Mouse (Mus musculus): ENCODE measurements around the gene Nol11. TPM values are rescaled to one million over a fixed set of nuclear protein-coding genes. Genes with fewer than 3 reads are reported as not detected.

The Nol11 gene
- polyA plus RNA-seq, 1 experiment: 11.7 TPM

DNA sequence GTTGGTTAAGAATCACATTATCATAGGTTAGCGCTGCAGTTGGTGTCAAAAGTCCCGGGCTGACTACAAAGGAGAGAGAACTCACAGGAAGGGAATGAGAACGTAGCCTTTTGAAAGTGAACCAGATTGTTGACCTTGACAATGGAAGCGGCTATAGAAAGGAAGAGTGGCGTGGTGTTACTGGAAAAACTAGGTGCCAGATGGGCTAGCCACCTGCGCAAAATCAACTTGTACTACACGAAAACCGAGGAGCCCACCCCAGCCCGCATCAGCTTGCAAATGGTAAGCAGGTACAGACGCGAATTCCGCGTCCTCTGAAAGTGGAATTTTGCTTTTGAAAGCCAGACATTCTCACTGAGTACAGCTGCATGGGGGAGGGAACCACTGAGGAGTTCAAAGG is 20.6 kb upstream of the Nol11 start:
- Histone ChIP-seq H3K36me3 (ENCODE audit: control insufficient read depth, insufficient read depth, low read length) (peaks cover 9% of the 10 kb centered on the region; the same call in 1 of the 2 replicates), H3K27me3 (ENCODE audit: control insufficient read depth, insufficient read depth, low read length) (no peaks in the 10 kb centered on the region), H3K4me1 (replicated peaks; ENCODE audit: control insufficient read depth, insufficient read depth, low read length) (no peaks in the 10 kb centered on the region), H3K4me3 (ENCODE audit: control insufficient read depth, insufficient read depth, low read length) (no peak overlapping the region), H3K27ac (ENCODE audit: control insufficient read depth, insufficient read depth, low read length) (no peak overlapping the region)
- 96% methylated on average over 13 of the region's 13 CpGs for WGBS
- TF ChIP-seq POLR2A (IDR thresholded peaks at IDR 0.05; ENCODE audit: control insufficient read depth, extremely low read depth, insufficient read depth, low read length, poor library complexity): no peak
- no peak for TF ChIP-seq CTCF (IDR thresholded peaks at IDR 0.05; ENCODE audit: borderline replicate concordance, control insufficient read depth, extremely low read depth, insufficient read depth, low read length, poor library complexity)
- no peak for DNase-seq

DNA sequence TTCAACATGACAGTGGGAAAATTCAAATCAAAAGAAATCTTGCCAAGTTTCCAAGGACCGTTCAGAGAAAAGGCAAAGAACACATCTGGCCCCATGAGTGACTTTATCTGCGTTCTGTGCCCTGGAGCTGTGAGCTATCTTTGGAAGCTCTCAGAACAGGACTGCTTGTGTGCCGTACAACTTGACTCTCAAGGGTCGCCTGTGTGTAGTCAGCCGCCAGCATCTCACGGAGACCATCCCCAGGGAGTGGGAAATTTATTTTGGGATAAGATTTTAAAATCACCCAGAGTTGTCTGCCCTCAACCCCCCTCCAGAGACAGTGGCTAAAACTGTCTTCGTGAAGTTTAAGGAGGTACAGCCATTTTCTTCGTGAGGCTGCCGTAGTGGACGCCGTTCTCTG is 12.6 kb upstream of the Nol11 start:
- no peaks in the 10 kb centered on the region for H3K36me3 ChIP-seq (ENCODE audit: control insufficient read depth, insufficient read depth, low read length)
- no peak overlapping the region for H3K4me3 ChIP-seq (ENCODE audit: control insufficient read depth, insufficient read depth, low read length)
- 95% methylated on average over 11 of the region's 11 CpGs for WGBS
- no peak overlapping the region for H3K27ac ChIP-seq (ENCODE audit: control insufficient read depth, insufficient read depth, low read length)
- DNase-seq: no peak
- H3K27me3 ChIP-seq (ENCODE audit: control insufficient read depth, insufficient read depth, low read length): no peaks in the 10 kb centered on the region
- TF ChIP-seq CTCF (IDR thresholded peaks at IDR 0.05; ENCODE audit: borderline replicate concordance, control insufficient read depth, extremely low read depth, insufficient read depth, low read length, poor library complexity) (no peak), POLR2A (IDR thresholded peaks at IDR 0.05; ENCODE audit: control insufficient read depth, extremely low read depth, insufficient read depth, low read length, poor library complexity) (no peak)
- no peaks in the 10 kb centered on the region for H3K4me1 ChIP-seq (replicated peaks; ENCODE audit: control insufficient read depth, insufficient read depth, low read length)

DNA sequence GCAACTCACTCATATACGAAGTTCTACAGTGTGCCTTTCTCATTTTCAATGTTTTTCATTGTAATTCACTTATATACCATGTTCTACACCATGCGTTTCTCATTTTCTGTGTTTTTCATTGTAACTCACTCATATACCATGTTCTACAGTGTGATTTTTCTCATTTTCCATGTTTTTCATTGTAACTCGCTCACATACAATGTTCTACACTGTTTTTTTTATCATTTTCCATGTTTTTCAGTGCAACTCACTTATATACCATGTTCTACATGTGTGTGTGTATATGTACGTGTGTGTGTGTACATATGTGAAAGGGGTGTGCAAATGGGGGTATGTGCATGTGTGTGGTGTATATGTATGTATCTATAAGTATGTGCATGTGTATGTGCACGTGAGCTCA is 10.1 kb upstream of the Nol11 start:
- no peak for TF ChIP-seq CTCF (IDR thresholded peaks at IDR 0.05; ENCODE audit: borderline replicate concordance, control insufficient read depth, extremely low read depth, insufficient read depth, low read length, poor library complexity)
- no peak for TF ChIP-seq POLR2A (IDR thresholded peaks at IDR 0.05; ENCODE audit: control insufficient read depth, extremely low read depth, insufficient read depth, low read length, poor library complexity)
- Histone ChIP-seq H3K4me1 (replicated peaks; ENCODE audit: control insufficient read depth, insufficient read depth, low read length) (no peaks in the 10 kb centered on the region), H3K4me3 (ENCODE audit: control insufficient read depth, insufficient read depth, low read length) (no peak overlapping the region), H3K27me3 (ENCODE audit: control insufficient read depth, insufficient read depth, low read length) (no peaks in the 10 kb centered on the region), H3K27ac (ENCODE audit: control insufficient read depth, insufficient read depth, low read length) (no peak overlapping the region), H3K36me3 (ENCODE audit: control insufficient read depth, insufficient read depth, low read length) (no peaks in the 10 kb centered on the region)
- WGBS: 80% methylated on average over 5 of the region's 5 CpGs
- no peak for DNase-seq

DNA sequence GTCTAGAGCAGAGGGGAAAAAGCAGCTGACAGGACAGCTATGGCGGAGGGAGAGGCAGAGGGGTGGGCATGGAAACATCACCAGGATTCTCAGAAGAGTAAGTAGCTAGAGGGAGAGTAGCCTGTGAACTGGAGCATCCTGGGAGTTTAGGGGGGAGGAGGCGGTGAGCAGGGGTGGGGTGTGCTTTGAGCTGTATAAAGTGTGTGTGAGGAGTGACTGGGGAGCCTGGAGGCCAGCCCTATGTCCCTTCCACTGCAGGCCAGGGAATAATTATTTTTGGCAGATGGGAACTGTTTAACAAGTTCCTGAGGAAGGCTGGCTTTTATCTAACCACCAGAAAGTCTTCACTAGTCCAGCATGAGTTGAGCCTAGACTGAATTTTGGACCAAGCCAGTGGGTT is 6.2 kb upstream of the Nol11 start:
- Histone ChIP-seq H3K27ac (ENCODE audit: control insufficient read depth, insufficient read depth, low read length) (no peak overlapping the region), H3K4me1 (replicated peaks; ENCODE audit: control insufficient read depth, insufficient read depth, low read length) (no peaks in the 10 kb centered on the region), H3K36me3 (ENCODE audit: control insufficient read depth, insufficient read depth, low read length) (no peaks in the 10 kb centered on the region), H3K4me3 (ENCODE audit: control insufficient read depth, insufficient read depth, low read length) (no peak overlapping the region), H3K27me3 (ENCODE audit: control insufficient read depth, insufficient read depth, low read length) (no peaks in the 10 kb centered on the region)
- DNase-seq: no peak
- 80% methylated on average over 2 of the region's 2 CpGs for WGBS
- TF ChIP-seq CTCF (IDR thresholded peaks at IDR 0.05; ENCODE audit: borderline replicate concordance, control insufficient read depth, extremely low read depth, insufficient read depth, low read length, poor library complexity) (no peak), POLR2A (IDR thresholded peaks at IDR 0.05; ENCODE audit: control insufficient read depth, extremely low read depth, insufficient read depth, low read length, poor library complexity) (no peak)

DNA sequence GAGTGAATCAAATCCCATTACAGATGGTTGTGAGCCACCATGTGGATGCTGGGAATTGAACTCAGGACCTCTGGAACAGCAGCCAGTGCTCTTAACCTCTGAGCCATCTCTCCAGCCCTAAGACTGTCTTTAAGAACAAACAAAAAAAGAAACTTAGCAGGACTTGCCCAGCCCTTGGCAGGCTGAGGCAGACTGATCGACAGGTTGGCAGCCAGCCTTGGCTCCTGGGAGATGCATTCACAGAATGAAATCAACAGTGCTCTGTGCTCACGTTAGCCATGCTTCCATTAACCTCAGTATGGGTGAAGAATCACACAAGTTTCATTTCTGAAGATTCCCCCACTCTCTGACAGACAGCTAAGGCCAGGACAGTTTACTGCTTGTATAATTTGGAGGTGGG is 1.2 kb upstream of the Nol11 start:
- TF ChIP-seq CTCF (IDR thresholded peaks at IDR 0.05; ENCODE audit: borderline replicate concordance, control insufficient read depth, extremely low read depth, insufficient read depth, low read length, poor library complexity) (no peak), POLR2A (IDR thresholded peaks at IDR 0.05; ENCODE audit: control insufficient read depth, extremely low read depth, insufficient read depth, low read length, poor library complexity) (no peak)
- H3K27ac ChIP-seq (ENCODE audit: control insufficient read depth, insufficient read depth, low read length): no peak overlapping the region
- DNase-seq: no peak
- peaks cover 6% of the 10 kb centered on the region for H3K4me1 ChIP-seq (replicated peaks; ENCODE audit: control insufficient read depth, insufficient read depth, low read length)
- peaks cover 7% of the 10 kb centered on the region for H3K36me3 ChIP-seq (ENCODE audit: control insufficient read depth, insufficient read depth, low read length)
- 90% methylated on average over 2 of the region's 2 CpGs for WGBS
- H3K4me3 ChIP-seq (ENCODE audit: control insufficient read depth, insufficient read depth, low read length): no peak overlapping the region
- no peaks in the 10 kb centered on the region for H3K27me3 ChIP-seq (ENCODE audit: control insufficient read depth, insufficient read depth, low read length)

DNA sequence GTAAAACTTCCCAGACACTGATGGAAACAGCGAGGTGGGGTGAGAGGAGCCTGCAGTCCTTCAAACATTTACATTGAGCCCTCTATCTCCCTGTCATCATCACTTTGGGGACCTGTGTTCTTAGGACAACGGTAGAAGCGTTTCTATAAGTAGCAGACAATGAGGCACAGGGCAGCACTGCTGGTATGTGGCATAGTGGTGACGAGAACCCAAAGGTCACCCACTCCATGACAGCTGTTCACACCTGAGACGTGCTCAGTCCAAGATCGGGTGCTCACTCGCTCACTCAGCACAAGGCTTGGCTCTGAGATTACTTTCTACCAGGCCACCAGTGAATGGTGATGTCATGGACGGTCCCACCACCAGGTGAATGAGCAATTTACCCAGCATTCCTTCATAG is 5.4 kb downstream of the Nol11 start:
- Histone ChIP-seq H3K27ac (ENCODE audit: control insufficient read depth, insufficient read depth, low read length) (no peak overlapping the region), H3K27me3 (ENCODE audit: control insufficient read depth, insufficient read depth, low read length) (no peaks in the 10 kb centered on the region), H3K4me3 (ENCODE audit: control insufficient read depth, insufficient read depth, low read length) (no peak overlapping the region), H3K36me3 (ENCODE audit: control insufficient read depth, insufficient read depth, low read length) (peaks cover 58% of the 10 kb centered on the region), H3K4me1 (replicated peaks; ENCODE audit: control insufficient read depth, insufficient read depth, low read length) (peaks cover 6% of the 10 kb centered on the region)
- TF ChIP-seq POLR2A (IDR thresholded peaks at IDR 0.05; ENCODE audit: control insufficient read depth, extremely low read depth, insufficient read depth, low read length, poor library complexity) (no peak), CTCF (IDR thresholded peaks at IDR 0.05; ENCODE audit: borderline replicate concordance, control insufficient read depth, extremely low read depth, insufficient read depth, low read length, poor library complexity) (no peak)
- 95% methylated on average over 8 of the region's 8 CpGs for WGBS
- DNase-seq: no peak

DNA sequence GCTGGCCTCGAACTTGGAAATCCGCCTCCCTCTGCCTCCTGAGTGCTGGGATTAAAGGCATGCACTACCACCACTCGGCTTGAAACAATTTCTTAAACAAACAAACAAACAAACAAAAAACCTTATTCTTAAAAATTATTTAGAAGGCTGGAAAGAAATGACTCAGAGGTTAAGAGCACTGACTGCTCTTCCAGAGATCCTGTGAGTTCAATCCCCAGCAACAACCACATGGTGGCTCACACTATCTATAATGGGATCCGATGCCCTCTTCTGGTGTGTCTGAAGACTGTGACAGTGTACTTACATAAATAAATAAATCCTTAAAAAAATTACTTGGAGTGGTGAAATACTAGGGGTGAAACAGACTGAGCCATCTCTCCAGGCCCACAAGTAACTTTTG is 28.0 kb downstream of the Nol11 start:
- H3K27ac ChIP-seq (ENCODE audit: control insufficient read depth, insufficient read depth, low read length): no peak overlapping the region

More for the DNA sequence above, 28.0 kb downstream of the Nol11 start:
- DNase-seq: no peak
- Histone ChIP-seq H3K4me3 (ENCODE audit: control insufficient read depth, insufficient read depth, low read length) (no peak overlapping the region), H3K27me3 (ENCODE audit: control insufficient read depth, insufficient read depth, low read length) (no peaks in the 10 kb centered on the region), H3K36me3 (ENCODE audit: control insufficient read depth, insufficient read depth, low read length) (peaks cover 2% of the 10 kb centered on the region; the same call in 1 of the 2 replicates), H3K4me1 (replicated peaks; ENCODE audit: control insufficient read depth, insufficient read depth, low read length) (no peaks in the 10 kb centered on the region)
- TF ChIP-seq POLR2A (IDR thresholded peaks at IDR 0.05; ENCODE audit: control insufficient read depth, extremely low read depth, insufficient read depth, low read length, poor library complexity) (no peak), CTCF (IDR thresholded peaks at IDR 0.05; ENCODE audit: borderline replicate concordance, control insufficient read depth, extremely low read depth, insufficient read depth, low read length, poor library complexity) (no peak)
- 80% methylated on average over 4 of the region's 4 CpGs for WGBS

Measured in thymus, adult 2 months (tissue).